8 mouse cellular contexts compared by ENCODE assay signal in the genomic region with DNA sequence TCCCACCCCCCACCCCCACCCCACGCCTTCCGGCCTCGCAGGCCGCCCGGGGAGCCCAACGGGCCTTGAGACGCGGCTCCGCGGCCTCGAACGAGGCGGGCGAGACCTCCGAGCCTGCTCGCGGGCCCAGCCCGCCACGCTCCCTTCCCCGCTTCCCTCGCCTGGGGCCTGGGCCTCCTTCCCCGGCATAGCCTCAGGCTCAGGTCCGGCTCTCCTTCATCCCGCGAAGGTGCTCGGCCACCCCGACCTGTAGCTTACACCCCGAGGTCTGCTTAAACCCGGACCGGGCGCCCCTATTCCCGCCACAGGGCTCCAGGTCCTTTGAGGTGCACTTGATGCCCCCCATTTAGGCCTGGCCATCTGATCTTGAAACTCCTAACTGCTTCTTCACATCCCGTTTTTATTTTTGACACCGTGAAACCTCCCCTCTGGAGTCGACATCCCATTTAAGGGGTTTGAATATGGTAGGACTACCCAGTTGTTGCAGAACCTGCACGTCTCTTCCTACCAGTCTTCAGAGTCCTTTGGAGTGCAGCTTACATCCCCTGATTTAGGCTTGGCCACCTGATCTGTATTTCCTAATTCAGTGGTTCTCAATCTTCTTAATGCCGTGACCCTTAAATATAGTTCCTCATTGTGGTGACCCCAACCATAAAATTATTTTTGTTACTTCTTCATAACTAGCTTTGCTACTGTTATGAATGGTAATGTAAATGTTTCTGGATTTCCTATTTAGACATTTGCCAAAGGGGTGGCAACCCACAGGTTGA. TPM values are rescaled to one million over a fixed set of nuclear protein-coding genes. Genes with fewer than 3 reads are reported as not detected.
DNase-seq lines count a peak whose midpoint lies in the region; ATAC-seq and TF ChIP-seq lines count a peak whose summit lies in the region.

No protein-coding gene starts in this region.

- TF ChIP-seq CTCF in G1E (IDR thresholded peaks at IDR 0.05; ENCODE audit: low read depth, low read length): no peak

- WGBS in embryonic facial prominence, embryonic 15.5 days: 2% methylated on average over 25 of the region's 37 CpGs
- 2% methylated on average over 33 of the region's 37 CpGs for WGBS in intestine, embryonic 16.5 days
- 2% methylated on average over 37 of the region's 37 CpGs for WGBS in midbrain, embryonic 10.5 days

- H3K9ac ChIP-seq in embryonic facial prominence, embryonic 15.5 days: peak overlapping the region; percentile 86
- peak overlapping the region; percentile 96 for H3K9ac ChIP-seq in intestine, embryonic 16.5 days (ENCODE audit: low read depth, low read length)

- DNase-seq in kidney, adult 11 months: peak; percentile 22
- DNase-seq in kidney, adult 18-20 months: no peak
- peak; percentile 31 for DNase-seq in G1E (ENCODE audit: low spot score)
- no peak for DNase-seq in midbrain, embryonic 10.5 days (ENCODE audit: low spot score)
- DNase-seq in retina, embryonic 14.5 days (ENCODE audit: low spot score): no peak
- no peak for DNase-seq in left cerebral cortex, adult 8-10 months (ENCODE audit: low spot score in 2 of 2)

- H3K9me3 ChIP-seq in G1E (replicated peaks): no peaks in the 10 kb centered on the region
- H3K9me3 ChIP-seq in embryonic facial prominence, embryonic 15.5 days (replicated peaks): no peaks in the 10 kb centered on the region
- H3K9me3 ChIP-seq in intestine, embryonic 16.5 days (ENCODE audit: control insufficient read depth, low read length): no peaks in the 10 kb centered on the region
- no peaks in the 10 kb centered on the region for H3K9me3 ChIP-seq in midbrain, embryonic 10.5 days (replicated peaks)

- H3K36me3 ChIP-seq in G1E (replicated peaks): peaks cover 39% of the 10 kb centered on the region
- peaks cover 22% of the 10 kb centered on the region for H3K36me3 ChIP-seq in embryonic facial prominence, embryonic 15.5 days
- peaks cover 2% of the 10 kb centered on the region; the same call in 1 of the 2 replicates for H3K36me3 ChIP-seq in intestine, embryonic 16.5 days (ENCODE audit: control insufficient read depth, insufficient read depth, low read length)
- H3K36me3 ChIP-seq in midbrain, embryonic 10.5 days: peaks cover 41% of the 10 kb centered on the region

- peak overlapping the region; percentile 94 for H3K4me3 ChIP-seq in G1E (ENCODE audit: low read depth, low read length)
- H3K4me3 ChIP-seq in embryonic facial prominence, embryonic 15.5 days (replicated peaks): peak overlapping the region; percentile 75
- H3K4me3 ChIP-seq in intestine, embryonic 16.5 days (ENCODE audit: low read length): peak overlapping the region; percentile 96
- H3K4me3 ChIP-seq in midbrain, embryonic 10.5 days: peak overlapping the region; percentile 90

- peak overlapping the region; percentile 81 for H3K27ac ChIP-seq in embryonic facial prominence, embryonic 15.5 days (replicated peaks)
- H3K27ac ChIP-seq in intestine, embryonic 16.5 days (ENCODE audit: low read length): peak overlapping the region; percentile 84
- H3K27ac ChIP-seq in midbrain, embryonic 10.5 days (replicated peaks): peak overlapping the region; percentile 97

- no peaks in the 10 kb centered on the region; the same call in 1 of the 2 replicates for H3K27me3 ChIP-seq in G1E (ENCODE audit: insufficient read depth, low read length)
- H3K27me3 ChIP-seq in embryonic facial prominence, embryonic 15.5 days: no peaks in the 10 kb centered on the region
- no peaks in the 10 kb centered on the region for H3K27me3 ChIP-seq in intestine, embryonic 16.5 days (replicated peaks; ENCODE audit: control insufficient read depth, insufficient read depth, low read length)
- H3K27me3 ChIP-seq in midbrain, embryonic 10.5 days (ENCODE audit: low read depth, poor library complexity, severe bottlenecking): 0 out of 2 replicates have a peak, but pooled peaks cover 5% of the 10 kb centered on the region

- no peak for ATAC-seq in G1E (ENCODE audit: extremely low read depth, insufficient number of reproducible peaks, low FRiP score, poor library complexity, severe bottlenecking)
- no peak for ATAC-seq in embryonic facial prominence, embryonic 15.5 days (ENCODE audit: insufficient number of reproducible peaks, low FRiP score, low TSS enrichment, low read depth)
- peak; percentile 21; the same call in 1 of the 2 replicates for ATAC-seq in intestine, embryonic 16.5 days

- peaks cover 67% of the 10 kb centered on the region for H3K4me1 ChIP-seq in G1E (ENCODE audit: insufficient read depth, low read depth, low read length)
- H3K4me1 ChIP-seq in embryonic facial prominence, embryonic 15.5 days: peaks cover 35% of the 10 kb centered on the region
- peaks cover 14% of the 10 kb centered on the region for H3K4me1 ChIP-seq in intestine, embryonic 16.5 days (ENCODE audit: control insufficient read depth, insufficient read depth, low read length)
- peaks cover 43% of the 10 kb centered on the region for H3K4me1 ChIP-seq in midbrain, embryonic 10.5 days

- peak overlapping the region; percentile 53 for H3K4me2 ChIP-seq in embryonic facial prominence, embryonic 15.5 days (replicated peaks)
- peak overlapping the region; percentile 71 for H3K4me2 ChIP-seq in intestine, embryonic 16.5 days (ENCODE audit: low read depth, low read length)

RNA-seq across cellular contexts. Expression of a gene that starts 0.7 kb away (rescaled TPM):
- total RNA-seq in G1E (2014; fragmentation: Nextera tagmentation): 39.4 and 54.7 TPM in 2 replicates
- 70.5 and 83.3 TPM in 2 replicates for total RNA-seq in G1E (2017)
- 142 and 143 TPM in 2 replicates for polyA plus RNA-seq in G1E (2012)
- 90.4 and 91.7 TPM in 2 replicates for polyA plus RNA-seq in embryonic facial prominence, embryonic 15.5 days (2015; fragmentation: Nextera tagmentation; extraction: Ambion mirVana)
- polyA plus RNA-seq in intestine, embryonic 16.5 days (2015; fragmentation: Nextera tagmentation; extraction: Ambion mirVana): 66.5 and 72.8 TPM in 2 replicates
- 140 and 145 TPM in 2 replicates for polyA plus RNA-seq in midbrain, embryonic 10.5 days (2016; fragmentation: Nextera tagmentation; extraction: Ambion mirVana)
- 10 to 100 TPM; 85.9 to 91.2 (median 88.2) TPM for total RNA-seq in left cerebral cortex, adult 8-10 months (2022)

RNA-seq across cellular contexts. Expression of a gene that starts 43.7 kb away (rescaled TPM):
- total RNA-seq in G1E (2014; fragmentation: Nextera tagmentation) (60.5 and 74.9 TPM in 2 replicates), G1E (2017) (186 and 247 TPM in 2 replicates)
- polyA plus RNA-seq in G1E (2012): 270 and 319 TPM in 2 replicates
- polyA plus RNA-seq in embryonic facial prominence, embryonic 15.5 days (2015; fragmentation: Nextera tagmentation; extraction: Ambion mirVana): 422 and 425 TPM in 2 replicates
- polyA plus RNA-seq in intestine, embryonic 16.5 days (2015; fragmentation: Nextera tagmentation; extraction: Ambion mirVana): 527 and 530 TPM in 2 replicates
- polyA plus RNA-seq in midbrain, embryonic 10.5 days (2016; fragmentation: Nextera tagmentation; extraction: Ambion mirVana): 385 and 393 TPM in 2 replicates
- 100 to 1,000 TPM; 185 to 224 (median 208) TPM for total RNA-seq in left cerebral cortex, adult 8-10 months (2022)

RNA-seq across cellular contexts. Expression of a gene that starts 44.0 kb away (rescaled TPM):
- total RNA-seq in G1E (2014; fragmentation: Nextera tagmentation) (32.0 and 46.9 TPM in 2 replicates), G1E (2017) (9.4 and 10.3 TPM in 2 replicates)
- polyA plus RNA-seq in G1E (2012): 12.9 and 16.3 TPM in 2 replicates
- polyA plus RNA-seq in embryonic facial prominence, embryonic 15.5 days (2015; fragmentation: Nextera tagmentation; extraction: Ambion mirVana): 23.9 and 26.1 TPM in 2 replicates
- polyA plus RNA-seq in intestine, embryonic 16.5 days (2015; fragmentation: Nextera tagmentation; extraction: Ambion mirVana): 15.7 and 16.6 TPM in 2 replicates
- polyA plus RNA-seq in midbrain, embryonic 10.5 days (2016; fragmentation: Nextera tagmentation; extraction: Ambion mirVana): 12.0 and 16.5 TPM in 2 replicates
- total RNA-seq in left cerebral cortex, adult 8-10 months (2022): 10 to 100 TPM; 10.4 to 15.7 (median 13.8) TPM

RNA-seq across cellular contexts. Expression of a gene that starts 45.9 kb away (rescaled TPM):
- total RNA-seq in G1E (2014; fragmentation: Nextera tagmentation) (not detected in 2 replicates), G1E (2017) (0.17 TPM in 1 of 2 replicates, not detected in the other)
- polyA plus RNA-seq in G1E (2012): not detected in 2 replicates
- polyA plus RNA-seq in embryonic facial prominence, embryonic 15.5 days (2015; fragmentation: Nextera tagmentation; extraction: Ambion mirVana): 0.45 and 1.0 TPM in 2 replicates
- polyA plus RNA-seq in intestine, embryonic 16.5 days (2015; fragmentation: Nextera tagmentation; extraction: Ambion mirVana): 0.55 and 0.81 TPM in 2 replicates
- polyA plus RNA-seq in midbrain, embryonic 10.5 days (2016; fragmentation: Nextera tagmentation; extraction: Ambion mirVana): 0.61 and 0.79 TPM in 2 replicates
- 1 to 10 TPM in 2 of 4 experiments, under 1 TPM in 2; 0.79 to 1.7 (median 1.0) TPM for total RNA-seq in left cerebral cortex, adult 8-10 months (2022)

RNA-seq across cellular contexts. Expression of a gene that starts 47.1 kb away (rescaled TPM):
- 67.8 and 74.4 TPM in 2 replicates for total RNA-seq in G1E (2014; fragmentation: Nextera tagmentation)
- 101 and 103 TPM in 2 replicates for total RNA-seq in G1E (2017)
- polyA plus RNA-seq in G1E (2012): 174 and 182 TPM in 2 replicates
- polyA plus RNA-seq in embryonic facial prominence, embryonic 15.5 days (2015; fragmentation: Nextera tagmentation; extraction: Ambion mirVana): 49.7 and 50.5 TPM in 2 replicates
- 56.5 and 57.6 TPM in 2 replicates for polyA plus RNA-seq in intestine, embryonic 16.5 days (2015; fragmentation: Nextera tagmentation; extraction: Ambion mirVana)
- polyA plus RNA-seq in midbrain, embryonic 10.5 days (2016; fragmentation: Nextera tagmentation; extraction: Ambion mirVana): 52.4 and 54.4 TPM in 2 replicates
- 10 to 100 TPM; 52.3 to 61.3 (median 59.0) TPM for total RNA-seq in left cerebral cortex, adult 8-10 months (2022)

Comparison
In these comparisons a context has a peak if more than half of its experiments do, and no peak if none do; other contexts are left out.
1. DNase-seq: peak in kidney, adult 11 months (single experiment) and G1E (single experiment); none in kidney, adult 18-20 months (single experiment), midbrain, embryonic 10.5 days (single experiment), retina, embryonic 14.5 days (single experiment) and left cerebral cortex, adult 8-10 months (0 of 2).
2. Peak in every context shown above with its lines, with median percentiles within 50 percentile points of each other: H3K4me3 ChIP-seq and H3K27ac ChIP-seq.